Mouse (Mus musculus): ENCODE results near the gene Asprv1. TPM values are rescaled to one million over a fixed set of nuclear protein-coding genes. Genes with fewer than 3 reads are reported as not detected.

The Asprv1 gene
- total RNA-seq, 2 experiments from 2014 or later: 0.27 TPM; not detected in 1

DNA sequence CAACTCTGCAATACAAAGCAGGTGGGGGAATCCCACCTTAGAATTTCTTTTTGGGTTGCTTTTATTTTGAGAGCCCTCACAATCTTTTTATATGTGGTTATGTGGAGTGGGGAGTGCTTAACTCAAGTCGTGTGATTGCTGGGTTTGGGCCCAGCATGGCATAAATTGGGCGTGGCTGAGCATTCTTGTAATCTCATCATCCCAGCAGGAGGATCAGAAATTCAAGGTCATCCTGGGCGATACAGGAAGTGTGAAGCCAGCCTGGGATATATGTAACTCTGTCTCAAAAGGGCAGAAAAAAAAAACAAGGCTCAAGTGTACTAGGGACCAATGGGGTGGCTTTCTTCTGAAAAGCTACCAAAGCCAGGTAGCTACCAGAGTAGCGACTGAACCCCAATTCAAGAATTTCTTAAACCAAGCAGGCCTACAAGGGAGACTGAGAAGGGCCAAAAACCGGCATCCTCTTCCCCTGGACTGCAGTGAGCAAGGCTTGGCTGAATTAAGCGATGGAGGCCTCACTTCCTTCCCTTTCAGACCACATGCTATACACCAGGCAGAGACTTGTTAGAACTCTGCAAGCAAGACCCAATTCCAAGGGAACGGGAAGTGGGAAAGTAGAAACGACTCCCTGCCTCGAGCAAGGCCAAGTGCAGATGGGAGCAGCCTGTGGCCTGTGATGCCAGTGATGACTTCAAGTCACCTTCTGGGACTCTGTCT lies 32.4 kb downstream of the Asprv1 start:
- intact Hi-C loops (cut with DNase I): no loop called here
- DNase-seq: no peak

DNA sequence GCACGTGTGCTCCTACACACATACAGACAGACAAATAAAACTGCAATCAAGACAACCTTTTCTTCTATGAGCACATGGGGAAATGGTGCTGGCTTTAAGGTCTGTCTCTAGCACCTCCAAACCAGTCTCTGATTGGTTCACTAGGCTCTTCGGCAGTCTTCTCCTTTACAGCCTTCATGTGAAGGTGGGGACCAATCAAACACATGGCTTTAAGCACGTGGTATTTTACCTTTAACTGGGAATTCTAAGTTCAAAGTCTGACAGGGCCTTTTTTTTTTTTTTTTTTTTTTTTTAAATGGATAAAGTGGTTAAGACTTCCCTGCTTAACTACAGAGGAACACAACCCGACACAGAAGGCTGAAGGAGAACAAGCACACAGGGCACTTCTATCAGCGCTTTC lies 37.1 kb downstream of the Asprv1 start:
- intact Hi-C loops (cut with DNase I): loop anchor here (5.0 kb wide), 3 partner anchors 68 to 228 kb away; partner anchors contain the start of gene C87436

DNA sequence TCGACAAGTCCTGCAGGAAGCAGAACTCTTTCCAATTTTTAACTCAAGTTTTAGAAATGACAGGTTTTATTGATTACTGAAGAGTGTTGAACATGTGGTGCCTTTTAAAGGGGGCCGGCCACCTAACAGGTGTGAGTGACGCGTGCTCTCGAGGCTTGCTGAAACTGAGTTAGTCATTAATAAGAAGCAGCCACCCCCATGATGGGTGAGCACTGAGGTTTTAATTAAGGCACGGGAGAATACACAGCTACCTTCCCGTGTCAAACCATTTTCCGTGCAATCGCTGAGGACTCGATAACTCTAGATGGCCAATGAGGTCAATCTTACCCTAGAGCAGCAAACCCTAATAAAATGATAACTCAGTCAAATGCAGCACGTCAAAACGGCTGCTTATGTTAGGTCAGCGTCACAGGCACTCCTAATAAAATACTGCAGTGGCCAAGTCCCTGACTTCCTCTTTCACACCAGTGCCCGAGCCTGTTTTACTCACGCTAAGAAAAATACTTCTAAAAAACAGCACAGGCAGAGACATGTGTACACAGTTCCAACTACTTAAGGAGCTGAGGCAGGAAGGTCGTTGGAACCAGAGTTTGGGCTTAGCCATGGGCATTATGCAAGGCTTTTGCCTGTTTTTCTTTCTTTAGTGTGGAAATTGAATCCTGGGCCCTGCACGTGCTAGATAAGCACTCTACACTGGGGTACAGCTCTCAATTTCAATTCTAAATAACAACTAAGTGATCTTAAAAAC lies 37.8 kb downstream of the Asprv1 start:
- intact Hi-C loops (cut with DNase I): loop anchor here (5.0 kb wide), 3 partner anchors 68 to 228 kb away; partner anchors contain the start of gene C87436
- no peak for DNase-seq

More for the DNA sequence above, 37.1 kb downstream of the Asprv1 start:
- DNase-seq: no peak

DNA sequence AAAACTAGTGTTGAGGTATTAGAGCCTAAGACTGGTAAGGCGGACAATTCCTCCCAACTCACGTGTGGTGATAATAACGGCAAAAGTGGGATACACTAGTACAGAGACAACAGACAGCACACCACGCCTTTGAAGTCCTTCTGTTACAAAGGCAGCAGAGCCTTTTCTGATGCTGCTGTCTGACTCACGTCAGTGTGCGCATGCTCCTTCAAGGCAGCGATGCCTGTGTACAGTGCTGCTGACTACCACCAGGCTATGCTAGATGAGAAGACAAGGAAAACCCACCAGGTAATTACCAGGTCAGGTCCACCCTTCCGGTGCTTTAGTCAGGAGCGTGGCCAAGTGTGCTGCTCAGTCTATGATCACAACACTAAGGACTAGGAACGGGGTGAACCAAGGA lies 39.1 kb downstream of the Asprv1 start:
- DNase-seq: no peak
- intact Hi-C loops (cut with DNase I): loop anchor here (5.0 kb wide), 3 partner anchors 70 to 230 kb away; partner anchors contain the start of gene C87436

DNA sequence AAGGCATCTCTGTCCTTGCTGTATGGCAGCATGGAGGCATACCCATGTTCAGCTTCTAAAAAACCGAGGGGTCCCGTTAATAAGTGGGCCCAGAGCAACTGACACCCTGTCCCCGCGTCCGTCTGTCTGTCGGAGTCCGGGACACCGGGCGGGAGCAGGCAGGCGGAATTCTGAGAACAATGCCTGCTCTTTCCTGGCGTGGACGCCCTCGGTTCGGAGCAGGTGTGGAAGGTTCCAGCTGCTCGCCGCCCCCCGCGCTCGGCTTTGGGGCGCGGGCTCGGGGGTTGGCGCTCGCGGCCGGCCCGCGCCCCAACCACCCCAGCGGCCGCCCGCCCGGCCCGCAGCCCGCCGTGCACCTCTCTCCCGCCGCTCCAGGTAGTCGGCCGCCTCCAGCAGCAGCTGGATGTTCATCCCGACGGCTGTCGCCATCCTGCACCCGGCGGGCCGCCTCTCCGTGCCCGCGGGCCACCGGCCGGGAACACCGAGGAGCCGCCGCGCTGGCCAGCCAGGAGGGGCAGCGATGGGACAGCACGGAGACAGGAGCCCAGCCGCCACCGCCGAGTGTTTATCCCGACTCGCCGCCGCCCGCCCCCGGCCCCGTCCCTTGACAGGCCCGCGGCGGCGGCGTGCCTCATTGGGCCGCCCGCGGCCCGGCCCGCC lies 40.7 kb downstream of the Asprv1 start, which contains the start of gene Mxd1:
Gene Mxd1 (minus strand): TSS at position 582 of the 660 bp plus-strand sequence.
- no peak for DNase-seq
- intact Hi-C loops (cut with DNase I): loop anchor here (5.0 kb wide), 3 partner anchors 71 to 231 kb away; partner anchors contain the start of gene C87436

DNA sequence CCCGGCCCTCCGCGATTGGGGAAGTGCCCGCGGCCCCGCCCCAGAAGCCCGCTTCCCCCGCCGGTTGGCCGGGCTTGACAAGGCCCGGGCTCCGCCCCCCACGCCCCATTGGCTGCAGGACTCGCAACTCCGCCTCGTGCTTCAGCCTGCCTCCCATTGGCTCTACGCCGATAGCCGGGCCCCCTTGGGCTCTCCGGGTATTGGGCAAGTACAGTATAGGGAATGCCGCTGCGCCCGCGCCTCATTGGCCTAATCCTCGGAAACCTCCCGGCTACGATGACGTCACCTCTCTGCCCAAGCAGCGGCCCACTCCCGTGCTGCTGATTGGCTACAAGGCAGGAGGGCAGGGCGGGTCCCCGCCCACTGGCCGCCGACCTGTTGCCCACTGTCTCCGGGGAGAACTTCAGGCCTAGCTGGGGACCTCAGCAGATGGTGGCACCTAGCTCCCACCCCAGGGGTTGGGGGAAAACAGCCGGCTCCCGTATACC lies 41.3 kb downstream of the Asprv1 start:
- intact Hi-C loops (cut with DNase I): loop anchor here (5.0 kb wide), 3 partner anchors 72 to 232 kb away; partner anchors contain the start of gene C87436
- peak; percentile 100 for DNase-seq

DNA sequence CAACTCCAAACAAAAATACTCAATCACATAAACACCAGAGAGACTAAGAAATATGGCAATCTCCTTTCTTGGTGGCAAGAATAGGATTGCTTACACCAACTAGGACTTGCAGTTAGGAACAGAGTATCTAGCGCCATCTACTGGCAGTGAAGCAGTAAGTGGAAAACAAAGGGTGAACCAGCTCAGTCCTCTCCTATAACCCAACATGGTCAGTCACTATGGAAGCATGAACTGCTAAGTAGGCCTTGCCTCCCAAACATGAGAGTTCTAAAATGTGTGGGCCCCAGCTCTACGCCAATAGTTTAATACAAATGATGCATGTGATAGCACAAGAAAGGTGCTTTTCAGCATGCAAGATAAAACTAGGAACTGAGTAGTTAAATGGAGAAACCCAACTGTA lies 42.9 kb downstream of the Asprv1 start:
- intact Hi-C loops (cut with DNase I): loop anchor here (2.0 kb wide), 1 partner anchor 126 kb away; no protein-coding TSS in a partner anchor
- peak; percentile 42 to 70 for DNase-seq

DNA sequence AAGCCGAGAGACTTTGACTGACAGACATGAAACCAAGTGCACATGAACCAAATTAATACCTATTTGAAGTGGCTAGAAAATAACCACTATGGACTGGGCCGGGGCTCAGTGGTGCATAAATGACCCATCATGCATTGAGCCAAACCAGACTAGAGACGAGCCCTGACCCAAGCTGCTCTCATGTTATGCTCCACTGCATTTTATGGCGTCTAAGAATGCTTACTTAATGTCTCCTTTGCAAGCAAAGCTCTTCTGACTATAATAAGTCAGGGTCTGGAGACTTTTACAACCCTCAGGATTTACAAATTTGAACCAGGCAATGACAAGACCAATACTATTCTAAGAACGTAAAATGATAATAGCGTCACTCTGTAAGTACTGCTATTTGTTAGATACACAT lies 50.4 kb downstream of the Asprv1 start:
- intact Hi-C loops (cut with DNase I): no loop called here
- DNase-seq: no peak

Other genes starting within 250 kb of the Asprv1 start
- gene Pcyox1, start 231.0 kb upstream of the Asprv1 start, total RNA-seq (2021): 10 to 100 TPM; 68.1 to 69.2 TPM
- gene Tia1, start 223.9 kb upstream of the Asprv1 start, total RNA-seq (2021): 10 to 100 TPM; 38.5 to 39.9 TPM
- not detected for gene Gm44790, start 201.5 kb upstream of the Asprv1 start, total RNA-seq (2021)
- 10 to 100 TPM; 11.4 to 12.4 TPM for gene C87436, start 189.8 kb upstream of the Asprv1 start, total RNA-seq (2021)
- gene Pcbp1, start 101.8 kb upstream of the Asprv1 start, total RNA-seq (2021): 100 to 1,000 TPM; 168 to 179 TPM
- gene Mxd1, start 41.0 kb downstream of the Asprv1 start, total RNA-seq (2021): 1 to 10 TPM; 7.8 to 8.0 TPM
- 10 to 100 TPM; 40.1 to 45.9 TPM for gene Snrnp27, start 56.4 kb downstream of the Asprv1 start, total RNA-seq (2021)
- 1 to 10 TPM; 6.7 to 6.9 TPM for gene Gmcl1, start 105.2 kb downstream of the Asprv1 start, total RNA-seq (2021)
- 10 to 100 TPM; 28.5 to 30.5 TPM for gene Anxa4, start 165.4 kb downstream of the Asprv1 start, total RNA-seq (2021)
- 100 to 1,000 TPM in 1 of 2 experiments, 10 to 100 TPM in 1; 89.4 to 100 TPM for gene Aak1, start 221.4 kb downstream of the Asprv1 start, total RNA-seq (2021)

All from heart, postnatal 14 days (tissue).